Mouse (Mus musculus): ENCODE measurements around the gene Deup1. TPM values are rescaled to one million over a fixed set of nuclear protein-coding genes. Genes with fewer than 3 reads are reported as not detected.

Deup1 gene
- polyA plus RNA-seq, 2 experiments, result 0.02 TPM; not detected in 1

DNA sequence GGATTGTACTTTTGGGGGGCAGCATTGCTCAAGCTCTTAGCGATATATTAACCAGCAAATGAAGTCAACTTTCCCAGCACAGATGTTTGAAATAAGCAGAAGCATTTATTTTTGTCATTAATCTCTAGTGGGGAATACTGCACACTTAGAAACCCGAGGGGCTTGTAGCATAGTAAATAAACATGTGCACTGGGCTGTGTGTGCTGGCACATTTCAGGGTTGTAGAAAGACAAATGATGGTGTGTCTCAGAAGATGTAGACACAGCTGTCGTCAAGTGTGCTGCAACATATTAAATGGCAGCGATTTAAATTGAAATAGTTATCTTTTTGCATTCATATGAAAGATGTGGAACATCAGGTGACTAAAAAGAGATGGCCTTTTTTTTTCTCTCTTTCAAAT, 31.1 kb downstream of the Deup1 start:
- no peaks in the 10 kb centered on the region for H3K27me3 ChIP-seq (ENCODE audit: control insufficient read depth, insufficient read depth, low read length)
- H3K4me3 ChIP-seq (ENCODE audit: insufficient read depth in 1 of 2, low read depth in 2 of 2, low read length in 2 of 2), result no peak overlapping the region
- ATAC-seq (ENCODE audit: insufficient read depth) (no peak), DNase-seq (ENCODE audit: low read depth in 3 of 3, low spot score in 3 of 3) (no peak)
- TF ChIP-seq CTCF (IDR thresholded peaks at IDR 0.05; ENCODE audit: low read depth) (no peak), EP300 (IDR thresholded peaks at IDR 0.05; ENCODE audit: low read depth) (no peak)
- no peak overlapping the region for H3K9ac ChIP-seq (replicated peaks)
- no peaks in the 10 kb centered on the region for H3K9me3 ChIP-seq (ENCODE audit: control insufficient read depth, low read length)
- no peak overlapping the region for H3K27ac ChIP-seq
- 55% methylated on average over 4 of the region's 4 CpGs for WGBS (ENCODE audit: insufficient replicate concordance)
- no peak overlapping the region for H3K4me2 ChIP-seq (ENCODE audit: low read depth)
- no peaks in the 10 kb centered on the region for H3K4me1 ChIP-seq (replicated peaks; ENCODE audit: control insufficient read depth in 2 of 2, insufficient read depth in 2 of 2, low read length in 1 of 2)
- H3K36me3 ChIP-seq (replicated peaks; ENCODE audit: control insufficient read depth, insufficient read depth, low read depth), result no peaks in the 10 kb centered on the region

DNA sequence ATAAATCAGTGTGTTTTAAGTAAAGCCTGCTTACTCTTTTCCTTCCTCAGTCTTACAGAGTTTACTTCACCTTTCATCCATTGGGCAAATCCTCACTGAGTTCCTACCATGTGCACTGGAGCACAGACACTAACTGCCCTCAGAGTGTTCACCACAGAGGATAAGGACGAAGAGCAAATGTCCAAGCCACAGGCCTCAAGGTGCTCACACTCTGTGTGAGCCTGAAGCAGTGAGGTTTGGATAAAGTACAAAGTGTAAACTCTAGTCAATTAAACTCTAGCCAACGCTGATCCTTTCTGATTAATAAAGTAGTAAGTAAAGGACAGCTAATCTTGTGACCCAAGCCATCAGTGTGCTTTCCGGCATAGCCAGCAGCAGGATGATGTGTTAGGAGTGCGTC, 33.6 kb downstream of the Deup1 start:
- WGBS (ENCODE audit: insufficient replicate concordance), result 63% methylated on average over 4 of the region's 4 CpGs

GRCm38 (mm10) chr9:15587157-15587854, 40.4 kb downstream of the Deup1 start:
- TF ChIP-seq CTCF (IDR thresholded peaks at IDR 0.05; ENCODE audit: low read depth), result no peak
- no peak for TF ChIP-seq EP300 (IDR thresholded peaks at IDR 0.05; ENCODE audit: low read depth)
- Histone ChIP-seq H3K4me3 (ENCODE audit: insufficient read depth in 1 of 2, low read depth in 2 of 2, low read length in 2 of 2) (no peak overlapping the region), H3K9ac (replicated peaks) (no peak overlapping the region), H3K27ac (no peak overlapping the region), H3K4me1 (replicated peaks; ENCODE audit: control insufficient read depth in 2 of 2, insufficient read depth in 2 of 2, low read length in 1 of 2) (no peaks in the 10 kb centered on the region), H3K4me2 (ENCODE audit: low read depth) (no peak overlapping the region), H3K36me3 (replicated peaks; ENCODE audit: control insufficient read depth, insufficient read depth, low read depth) (no peaks in the 10 kb centered on the region), H3K27me3 (ENCODE audit: control insufficient read depth, insufficient read depth, low read length) (no peaks in the 10 kb centered on the region), H3K9me3 (ENCODE audit: control insufficient read depth, low read length) (no peaks in the 10 kb centered on the region)
- DNase-seq (ENCODE audit: low read depth in 3 of 3, low spot score in 3 of 3) (no peak), ATAC-seq (ENCODE audit: insufficient read depth) (no peak)
- WGBS (ENCODE audit: insufficient replicate concordance), result 30% methylated on average over 6 of the region's 6 CpGs

More for the DNA sequence above, 33.6 kb downstream of the Deup1 start:
- no peak for ATAC-seq (ENCODE audit: insufficient read depth)
- Histone ChIP-seq H3K4me2 (ENCODE audit: low read depth) (no peak overlapping the region), H3K9ac (replicated peaks) (no peak overlapping the region), H3K4me1 (replicated peaks; ENCODE audit: control insufficient read depth in 2 of 2, insufficient read depth in 2 of 2, low read length in 1 of 2) (no peaks in the 10 kb centered on the region), H3K27ac (no peak overlapping the region), H3K9me3 (ENCODE audit: control insufficient read depth, low read length) (no peaks in the 10 kb centered on the region), H3K36me3 (replicated peaks; ENCODE audit: control insufficient read depth, insufficient read depth, low read depth) (no peaks in the 10 kb centered on the region), H3K4me3 (ENCODE audit: insufficient read depth in 1 of 2, low read depth in 2 of 2, low read length in 2 of 2) (no peak overlapping the region), H3K27me3 (ENCODE audit: control insufficient read depth, insufficient read depth, low read length) (no peaks in the 10 kb centered on the region)
- TF ChIP-seq EP300 (IDR thresholded peaks at IDR 0.05; ENCODE audit: low read depth) (no peak), CTCF (IDR thresholded peaks at IDR 0.05; ENCODE audit: low read depth) (no peak)
- no peak for DNase-seq (ENCODE audit: low read depth in 3 of 3, low spot score in 3 of 3)

DNA sequence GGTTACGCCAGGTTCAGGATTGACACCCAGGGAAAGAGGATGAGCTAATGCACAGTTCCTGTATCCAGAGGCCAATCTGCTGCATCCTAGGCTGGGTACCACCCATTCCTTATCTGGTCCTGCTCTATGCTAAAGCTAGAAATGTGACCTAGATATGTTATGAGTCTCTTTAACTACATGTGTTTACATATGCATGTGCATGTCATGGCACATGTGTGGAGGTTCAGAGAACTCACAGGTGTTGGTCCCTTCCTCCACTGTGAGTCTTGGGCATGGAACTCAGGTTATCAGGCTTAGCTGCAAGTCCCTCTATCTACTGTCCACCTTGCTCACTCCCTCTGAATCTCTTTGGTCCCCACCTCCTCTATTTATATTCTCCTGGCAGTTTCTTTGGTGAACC, 41.8 kb downstream of the Deup1 start:
- H3K4me2 ChIP-seq (ENCODE audit: low read depth), result no peak overlapping the region
- TF ChIP-seq EP300 (IDR thresholded peaks at IDR 0.05; ENCODE audit: low read depth) (no peak), CTCF (IDR thresholded peaks at IDR 0.05; ENCODE audit: low read depth) (no peak)
- H3K9me3 ChIP-seq (ENCODE audit: control insufficient read depth, low read length), result no peaks in the 10 kb centered on the region
- H3K9ac ChIP-seq (replicated peaks), result no peak overlapping the region
- H3K4me1 ChIP-seq (replicated peaks; ENCODE audit: control insufficient read depth in 2 of 2, insufficient read depth in 2 of 2, low read length in 1 of 2), result no peaks in the 10 kb centered on the region
- no peaks in the 10 kb centered on the region for H3K27me3 ChIP-seq (ENCODE audit: control insufficient read depth, insufficient read depth, low read length)
- no peak overlapping the region for H3K27ac ChIP-seq
- 67% methylated on average over 1 of the region's 1 CpGs for WGBS (ENCODE audit: insufficient replicate concordance)
- ATAC-seq (ENCODE audit: insufficient read depth) (no peak), DNase-seq (ENCODE audit: low read depth in 3 of 3, low spot score in 3 of 3) (no peak)
- H3K4me3 ChIP-seq (ENCODE audit: insufficient read depth in 1 of 2, low read depth in 2 of 2, low read length in 2 of 2), result no peak overlapping the region
- H3K36me3 ChIP-seq (replicated peaks; ENCODE audit: control insufficient read depth, insufficient read depth, low read depth), result no peaks in the 10 kb centered on the region

- no peaks in the 10 kb centered on the region for H3K27me3 ChIP-seq (ENCODE audit: control insufficient read depth, insufficient read depth, low read length)
- H3K27ac ChIP-seq, result no peak overlapping the region
- H3K9me3 ChIP-seq (ENCODE audit: control insufficient read depth, low read length), result no peaks in the 10 kb centered on the region
- H3K4me3 ChIP-seq (ENCODE audit: insufficient read depth in 1 of 2, low read depth in 2 of 2, low read length in 2 of 2), result no peak overlapping the region
- 58% methylated on average over 9 of the region's 9 CpGs for WGBS (ENCODE audit: insufficient replicate concordance)
- ATAC-seq (ENCODE audit: insufficient read depth), result no peak
- TF ChIP-seq CTCF (IDR thresholded peaks at IDR 0.05; ENCODE audit: low read depth) (no peak), EP300 (IDR thresholded peaks at IDR 0.05; ENCODE audit: low read depth) (no peak)
- H3K36me3 ChIP-seq (replicated peaks; ENCODE audit: control insufficient read depth, insufficient read depth, low read depth), result no peaks in the 10 kb centered on the region
- no peak overlapping the region for H3K9ac ChIP-seq (replicated peaks)
- H3K4me2 ChIP-seq (ENCODE audit: low read depth), result no peak overlapping the region
- H3K4me1 ChIP-seq (replicated peaks; ENCODE audit: control insufficient read depth in 2 of 2, insufficient read depth in 2 of 2, low read length in 1 of 2), result no peaks in the 10 kb centered on the region
- no peak for DNase-seq (ENCODE audit: low read depth in 3 of 3, low spot score in 3 of 3)
These were observed 43.5 kb downstream of the Deup1 start for GRCm38 (mm10) chr9:15584209-15584608.
